Mouse (Mus musculus) myocyte (in vitro differentiated cells): ENCODE data around the gene Gatb. TPM values are rescaled to one million over a fixed set of nuclear protein-coding genes. Genes with fewer than 3 reads are reported as not detected.

Experiments
- H3K27me3 ChIP-seq: one replicate; pipeline ENCODE4 v1.6.1; 2011; ENCODE audit not compliant: control insufficient read depth, insufficient read depth, insufficient read length
- H3K36me3 ChIP-seq: one replicate; pipeline ENCODE4 v1.6.1; 2011; ENCODE audit not compliant: control insufficient read depth, insufficient read depth
- H3K4me2 ChIP-seq: one replicate; pipeline ENCODE4 v1.6.1; 2011; ENCODE audit warnings: low read depth, control low read depth
- H3K4me3 ChIP-seq: one replicate; pipeline ENCODE4 v1.5.1; 2011; ENCODE audit warnings: mild to moderate bottlenecking, control low read depth, moderate library complexity
- H3K79me2 ChIP-seq: one replicate; pipeline ENCODE4 v1.6.1; 2011; ENCODE audit not compliant: control insufficient read depth, insufficient read depth
- H3ac ChIP-seq: one replicate; pipeline ENCODE4 v1.6.1; 2011; ENCODE audit not compliant: control insufficient read depth, insufficient read length
- CEBPB ChIP-seq: IDR thresholded peaks from 2 replicates; pipeline ENCODE4 v1.6.1; 2011; ENCODE audit warnings: mild to moderate bottlenecking, moderate library complexity; ENCODE audit not compliant: poor library complexity, insufficient read depth, severe bottlenecking
- E2F4 ChIP-seq: IDR thresholded peaks from one replicate; pipeline ENCODE4 v1.6.1; 2011; ENCODE audit warnings: mild to moderate bottlenecking, control low read depth, moderate library complexity; ENCODE audit not compliant: insufficient read depth
- MAX ChIP-seq: IDR thresholded peaks from one replicate; pipeline ENCODE4 v1.6.1; 2011; ENCODE audit warnings: low read depth, mild to moderate bottlenecking, control low read depth
- MYOD1 ChIP-seq, 3 experiments: IDR thresholded peaks; one replicate each; pipeline ENCODE4 v1.6.1; 2011; ENCODE audit warnings: control low read depth in 2 of 3, low read depth in 2 of 3, mild to moderate bottlenecking in 2 of 3, moderate library complexity in 1 of 3; ENCODE audit not compliant: insufficient read length in 2 of 3, control insufficient read depth in 1 of 3
- MYOG ChIP-seq, 3 experiments: IDR thresholded peaks; one replicate each; pipeline ENCODE4 v1.6.1; 2011; ENCODE audit warnings: control low read depth in 2 of 3, low read depth in 2 of 3, mild to moderate bottlenecking in 2 of 3; ENCODE audit not compliant: insufficient read length in 2 of 3, control insufficient read depth in 1 of 3, insufficient read depth in 1 of 3
- POLR2A ChIP-seq: IDR thresholded peaks from one replicate; pipeline ENCODE4 v1.6.1; 2011; ENCODE audit warnings: low read depth, mild to moderate bottlenecking, control low read depth, moderate library complexity; ENCODE audit not compliant: insufficient read length
- POLR2AphosphoS2 ChIP-seq: IDR thresholded peaks from one replicate; pipeline ENCODE4 v1.6.1; 2011; ENCODE audit warnings: low read depth, control low read depth; ENCODE audit not compliant: insufficient read length
- REST ChIP-seq: IDR thresholded peaks from one replicate; pipeline ENCODE4 v1.6.1; 2011; ENCODE audit warnings: mild to moderate bottlenecking, control low read depth, moderate library complexity; ENCODE audit not compliant: insufficient read depth, insufficient read length
- SRF ChIP-seq: IDR thresholded peaks from one replicate; pipeline ENCODE4 v1.6.1; 2011; ENCODE audit warnings: low read depth; ENCODE audit not compliant: control insufficient read depth, insufficient read length
- TCF12 ChIP-seq: IDR thresholded peaks from one replicate; pipeline ENCODE4 v1.6.1; 2011; ENCODE audit warnings: mild to moderate bottlenecking, control low read depth; ENCODE audit not compliant: poor library complexity, insufficient read depth, severe bottlenecking
- TCF3 ChIP-seq: IDR thresholded peaks from one replicate; pipeline ENCODE4 v1.6.1; 2011; ENCODE audit warnings: low read depth, control low read depth; ENCODE audit not compliant: insufficient read length
- USF1 ChIP-seq: IDR thresholded peaks from one replicate; pipeline ENCODE4 v1.6.1; 2011; ENCODE audit warnings: low read depth, mild to moderate bottlenecking, control low read depth, moderate library complexity
- polyA plus RNA-seq: library from polyadenylated mRNA; unstranded; fragments of >200 nt; fragmentation: generic; extraction: Trizol; gene quantifications from one replicate; pipeline ENCODE4 v1.2.1, GENCODE M21; 2012; ENCODE audit warnings: missing spikeins

Gatb gene
- polyA plus RNA-seq, 1 experiment: 14.3 TPM

GRCm38 (mm10) chr3:85542765-85543164 lies 31.2 kb upstream of the Gatb start:
- Histone ChIP-seq H3K79me2 (no peaks in the 10 kb centered on the region), H3ac (no peak overlapping the region), H3K4me3 (no peak overlapping the region), H3K4me2 (no peak overlapping the region), H3K27me3 (no peaks in the 10 kb centered on the region), H3K36me3 (no peaks in the 10 kb centered on the region)
- no peak for TF ChIP-seq POLR2A
- no peak for TF ChIP-seq CEBPB
- TF ChIP-seq TCF3: no peak
- no peak for TF ChIP-seq MYOG (IDR thresholded peaks at IDR 0.05; ENCODE audit: control insufficient read depth in 1 of 3, insufficient read depth in 1 of 3, insufficient read length in 2 of 3, low read depth in 2 of 3)
- TF ChIP-seq SRF: no peak
- TF ChIP-seq POLR2AphosphoS2: no peak
- no peak for TF ChIP-seq REST
- no peak for TF ChIP-seq TCF12
- TF ChIP-seq MAX: no peak

GRCm38 (mm10) chr3:85543652-85544051 lies 30.3 kb upstream of the Gatb start:
- Histone ChIP-seq H3K4me2 (no peak overlapping the region), H3K4me3 (no peak overlapping the region), H3ac (no peak overlapping the region), H3K36me3 (no peaks in the 10 kb centered on the region), H3K79me2 (no peaks in the 10 kb centered on the region), H3K27me3 (no peaks in the 10 kb centered on the region)
- TF ChIP-seq E2F4 (no peak), MYOG (IDR thresholded peaks at IDR 0.05; ENCODE audit: control insufficient read depth in 1 of 3, insufficient read depth in 1 of 3, insufficient read length in 2 of 3, low read depth in 2 of 3) (no peak), MAX (no peak)

GRCm38 (mm10) chr3:85550312-85550711 lies 23.6 kb upstream of the Gatb start:
- Histone ChIP-seq H3K4me2 (no peak overlapping the region), H3K4me3 (no peak overlapping the region), H3ac (no peak overlapping the region), H3K79me2 (no peaks in the 10 kb centered on the region), H3K36me3 (no peaks in the 10 kb centered on the region), H3K27me3 (no peaks in the 10 kb centered on the region)
- no peak for TF ChIP-seq REST
- no peak for TF ChIP-seq MYOD1 (IDR thresholded peaks at IDR 0.05; ENCODE audit: control insufficient read depth in 1 of 3, insufficient read length in 2 of 3, low read depth in 2 of 3)
- no peak for TF ChIP-seq SRF
- no peak for TF ChIP-seq POLR2AphosphoS2
- no peak for TF ChIP-seq TCF3
- no peak for TF ChIP-seq USF1
- no peak for TF ChIP-seq MYOG (IDR thresholded peaks at IDR 0.05; ENCODE audit: control insufficient read depth in 1 of 3, insufficient read depth in 1 of 3, insufficient read length in 2 of 3, low read depth in 2 of 3)
- TF ChIP-seq CEBPB: no peak

- Histone ChIP-seq H3ac (no peak overlapping the region), H3K36me3 (no peaks in the 10 kb centered on the region), H3K27me3 (no peaks in the 10 kb centered on the region), H3K4me3 (no peak overlapping the region), H3K4me2 (no peak overlapping the region), H3K79me2 (no peaks in the 10 kb centered on the region)
- TF ChIP-seq REST: no peak
- no peak for TF ChIP-seq USF1
- no peak for TF ChIP-seq E2F4
- TF ChIP-seq MYOD1 (IDR thresholded peaks at IDR 0.05; ENCODE audit: control insufficient read depth in 1 of 3, insufficient read length in 2 of 3, low read depth in 2 of 3): no peak
- TF ChIP-seq TCF3: no peak
- TF ChIP-seq POLR2A: no peak
These were observed 22.6 kb upstream of the Gatb start for GRCm38 (mm10) chr3:85551352-85551751.

- Histone ChIP-seq H3K4me3 (no peak overlapping the region), H3ac (no peak overlapping the region), H3K27me3 (no peaks in the 10 kb centered on the region), H3K4me2 (peak overlapping the region; percentile 43), H3K36me3 (no peaks in the 10 kb centered on the region), H3K79me2 (no peaks in the 10 kb centered on the region)
- TF ChIP-seq TCF3 (no peak), MYOD1 (IDR thresholded peaks at IDR 0.05; ENCODE audit: control insufficient read depth in 1 of 3, insufficient read length in 2 of 3, low read depth in 2 of 3) (peak in 1 of 3 experiments; percentile 53), USF1 (no peak)
These were observed 20.1 kb upstream of the Gatb start for GRCm38 (mm10) chr3:85553731-85554277.

GRCm38 (mm10) chr3:85564603-85565002 lies 9.3 kb upstream of the Gatb start:
- Histone ChIP-seq H3K27me3 (no peaks in the 10 kb centered on the region), H3K79me2 (no peaks in the 10 kb centered on the region), H3ac (no peak overlapping the region), H3K4me3 (no peak overlapping the region), H3K36me3 (no peaks in the 10 kb centered on the region), H3K4me2 (no peak overlapping the region)
- TF ChIP-seq CEBPB (no peak), TCF12 (no peak), E2F4 (no peak), USF1 (no peak), REST (no peak), MYOG (IDR thresholded peaks at IDR 0.05; ENCODE audit: control insufficient read depth in 1 of 3, insufficient read depth in 1 of 3, insufficient read length in 2 of 3, low read depth in 2 of 3) (no peak), TCF3 (no peak), POLR2A (no peak), POLR2AphosphoS2 (no peak), MAX (no peak), MYOD1 (IDR thresholded peaks at IDR 0.05; ENCODE audit: control insufficient read depth in 1 of 3, insufficient read length in 2 of 3, low read depth in 2 of 3) (no peak), SRF (no peak)
